Mouse (Mus musculus): ENCODE results near the gene Olfr243. TPM values are rescaled to one million over a fixed set of nuclear protein-coding genes. Genes with fewer than 3 reads are reported as not detected.
"Not testable (repeated sequence)": the region's sequence is repeated elsewhere in the genome, so short reads cannot be mapped to it uniquely, and the experiment has no call there.

Gene Olfr243
- polyA plus RNA-seq, 1 experiment, result not detected

GRCm38 (mm10) chr7:103757233-103757632 is 42.8 kb downstream of the Olfr243 start, which contains the start of gene Olfr630:
TSS of gene Olfr630 (minus strand) at chr7:103757333.
- H3K4me3 ChIP-seq (ENCODE audit: insufficient read depth, low read depth, low read length), result no peak within 1 kb of the TSS
- 37% methylated on average over 2 of the region's 2 CpGs for WGBS

DNA sequence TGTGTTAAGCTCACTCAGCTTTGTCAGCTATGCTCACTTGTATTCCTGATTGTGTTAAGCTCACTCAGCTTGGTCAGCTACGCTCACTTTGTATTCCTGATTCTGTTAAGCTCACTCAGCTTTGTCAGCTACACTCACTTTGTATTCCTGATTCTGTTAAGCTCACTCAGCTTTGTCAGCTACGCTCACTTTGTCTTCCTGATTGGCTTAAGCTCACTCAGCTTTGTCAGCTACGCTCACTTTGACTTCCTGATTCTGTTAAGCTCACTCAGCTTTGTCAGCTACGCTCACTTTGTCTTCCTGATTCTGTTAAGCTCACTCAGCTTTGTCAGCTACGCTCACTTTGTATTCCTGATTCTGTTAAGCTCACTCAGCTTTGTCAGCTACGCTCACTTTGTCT is 47.7 kb downstream of the Olfr243 start:
- not testable (repeated sequence) for DNase-seq; H3K27me3 ChIP-seq (replicated peaks; ENCODE audit: control insufficient read depth, insufficient read depth, low read length); H3K36me3 ChIP-seq (ENCODE audit: control insufficient read depth, insufficient read depth, low read length); H3K4me3 ChIP-seq (ENCODE audit: insufficient read depth, low read depth, low read length); H3K4me1 ChIP-seq (ENCODE audit: control insufficient read depth, insufficient read depth, low read length); H3K27ac ChIP-seq (ENCODE audit: insufficient read depth, low read depth, low read length)
- 79% methylated on average over 6 of the region's 6 CpGs for WGBS

More at GRCm38 (mm10) chr7:103757233-103757632, 42.8 kb downstream of the Olfr243 start, which contains the start of gene Olfr630:
- DNase-seq, result no peak
- H3K27me3 ChIP-seq (replicated peaks; ENCODE audit: control insufficient read depth, insufficient read depth, low read length), result no peaks in the 10 kb centered on the region
- TF ChIP-seq CTCF (conservative IDR thresholded peaks at IDR 0.05; ENCODE audit: insufficient read depth, insufficient read length, low read depth, low read length) (no peak), POLR2A (IDR thresholded peaks at IDR 0.05; ENCODE audit: low read depth, low read length) (no peak)
- H3K4me1 ChIP-seq (ENCODE audit: control insufficient read depth, insufficient read depth, low read length), result no peaks in the 10 kb centered on the region
- H3K36me3 ChIP-seq (ENCODE audit: control insufficient read depth, insufficient read depth, low read length), result no peaks in the 10 kb centered on the region
- no peak within 1 kb of the TSS for H3K27ac ChIP-seq (ENCODE audit: insufficient read depth, low read depth, low read length)

DNA sequence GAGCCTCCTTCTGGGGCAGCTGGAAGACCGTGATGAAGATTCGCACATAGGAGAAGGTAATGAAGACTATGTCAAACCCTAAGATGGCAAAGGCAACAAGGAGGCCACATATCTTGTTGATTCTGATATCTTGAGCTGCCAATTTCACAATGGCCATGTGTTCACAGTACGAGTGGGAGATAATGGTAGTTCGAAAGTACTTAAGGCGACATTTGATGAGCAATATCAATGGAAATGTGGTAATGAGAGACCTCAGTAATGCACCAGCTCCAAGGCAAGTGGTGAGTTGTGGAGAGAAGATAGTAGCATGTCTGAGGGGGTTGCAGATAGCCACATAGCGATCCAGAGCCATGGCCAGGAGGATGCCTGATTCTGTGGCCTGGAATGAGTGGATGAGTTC is 53.2 kb downstream of the Olfr243 start:
- not testable (repeated sequence) for DNase-seq; H3K4me3 ChIP-seq (ENCODE audit: insufficient read depth, low read depth, low read length); H3K27me3 ChIP-seq (replicated peaks; ENCODE audit: control insufficient read depth, insufficient read depth, low read length); H3K36me3 ChIP-seq (ENCODE audit: control insufficient read depth, insufficient read depth, low read length); H3K27ac ChIP-seq (ENCODE audit: insufficient read depth, low read depth, low read length); H3K4me1 ChIP-seq (ENCODE audit: control insufficient read depth, insufficient read depth, low read length)
- 87% methylated on average over 6 of the region's 6 CpGs for WGBS

Other genes starting within 250 kb of the Olfr243 start
- not detected in 2 replicates for gene Olfr608, start 244.8 kb upstream of the Olfr243 start, polyA plus RNA-seq (2012; rRNA removed)
- not detected in 2 replicates for gene Olfr609, start 216.6 kb upstream of the Olfr243 start, polyA plus RNA-seq (2012; rRNA removed)
- gene Olfr610, start 202.5 kb upstream of the Olfr243 start, polyA plus RNA-seq (2012; rRNA removed), result not detected in 2 replicates
- not detected in 2 replicates for gene Olfr611, start 193.8 kb upstream of the Olfr243 start, polyA plus RNA-seq (2012; rRNA removed)
- not detected in 2 replicates for gene Olfr612, start 172.0 kb upstream of the Olfr243 start, polyA plus RNA-seq (2012; rRNA removed)
- not detected in 2 replicates for gene Olfr613, start 166.6 kb upstream of the Olfr243 start, polyA plus RNA-seq (2012; rRNA removed)
- not detected in 2 replicates for gene Olfr615, start 158.6 kb upstream of the Olfr243 start, polyA plus RNA-seq (2012; rRNA removed)
- not detected in 2 replicates for gene Olfr616, start 145.5 kb upstream of the Olfr243 start, polyA plus RNA-seq (2012; rRNA removed)
- not detected in 2 replicates for gene Olfr617, start 141.6 kb upstream of the Olfr243 start, polyA plus RNA-seq (2012; rRNA removed)
- gene Olfr618, start 124.6 kb upstream of the Olfr243 start, polyA plus RNA-seq (2012; rRNA removed), result not detected in 2 replicates
- not detected in 2 replicates for gene Olfr619, start 114.1 kb upstream of the Olfr243 start, polyA plus RNA-seq (2012; rRNA removed)
- not detected in 2 replicates for gene Olfr620, start 102.1 kb upstream of the Olfr243 start, polyA plus RNA-seq (2012; rRNA removed)
- gene Olfr622, start 72.0 kb upstream of the Olfr243 start, polyA plus RNA-seq (2012; rRNA removed), result not detected in 2 replicates
- gene Olfr623, start 51.0 kb upstream of the Olfr243 start, polyA plus RNA-seq (2012; rRNA removed), result not detected in 2 replicates
- gene Olfr624, start 43.5 kb upstream of the Olfr243 start, polyA plus RNA-seq (2012; rRNA removed), result not detected in 2 replicates
- not detected in 2 replicates for gene Olfr625-ps1, start 32.0 kb upstream of the Olfr243 start, polyA plus RNA-seq (2012; rRNA removed)
- gene Olfr628, start 15.7 kb downstream of the Olfr243 start, polyA plus RNA-seq (2012; rRNA removed), result not detected in 2 replicates
- gene Olfr629, start 30.3 kb downstream of the Olfr243 start, polyA plus RNA-seq (2012; rRNA removed), result not detected in 2 replicates
- gene Olfr630, start 42.7 kb downstream of the Olfr243 start, polyA plus RNA-seq (2012; rRNA removed), result not detected in 2 replicates
- not detected in 2 replicates for gene Olfr69, start 56.9 kb downstream of the Olfr243 start, polyA plus RNA-seq (2012; rRNA removed)
- gene Olfr68, start 65.0 kb downstream of the Olfr243 start, polyA plus RNA-seq (2012; rRNA removed), result not detected in 2 replicates
- not detected in 2 replicates for gene Olfr67, start 77.2 kb downstream of the Olfr243 start, polyA plus RNA-seq (2012; rRNA removed)
- gene Hbb-bt, start 99.3 kb downstream of the Olfr243 start, polyA plus RNA-seq (2012; rRNA removed), result 323 and 441 TPM in 2 replicates
- gene Hbb-bs, start 113.4 kb downstream of the Olfr243 start, polyA plus RNA-seq (2012; rRNA removed), result 3,704 and 5,002 TPM in 2 replicates
- gene Hbb-bh2, start 125.8 kb downstream of the Olfr243 start, polyA plus RNA-seq (2012; rRNA removed), result not detected in 2 replicates
- not detected in 2 replicates for gene Hbb-bh1, start 128.5 kb downstream of the Olfr243 start, polyA plus RNA-seq (2012; rRNA removed)
- gene Hbb-y, start 138.5 kb downstream of the Olfr243 start, polyA plus RNA-seq (2012; rRNA removed), result not detected in 2 replicates
- gene Olfr66, start 171.6 kb downstream of the Olfr243 start, polyA plus RNA-seq (2012; rRNA removed), result not detected in 2 replicates
- not detected in 2 replicates for gene Olfr64, start 179.8 kb downstream of the Olfr243 start, polyA plus RNA-seq (2012; rRNA removed)
- not detected in 2 replicates for gene Olfr65, start 188.8 kb downstream of the Olfr243 start, polyA plus RNA-seq (2012; rRNA removed)
- not detected in 2 replicates for gene Olfr631, start 214.2 kb downstream of the Olfr243 start, polyA plus RNA-seq (2012; rRNA removed)
- gene Olfr632, start 219.7 kb downstream of the Olfr243 start, polyA plus RNA-seq (2012; rRNA removed), result not detected in 2 replicates
- gene Olfr633, start 229.8 kb downstream of the Olfr243 start, polyA plus RNA-seq (2012; rRNA removed), result not detected in 2 replicates

All from kidney, adult 2 months (tissue).